Mouse (Mus musculus) adrenal gland, adult 2 months (tissue): Measurements from ENCODE around the gene Vmn2r60. TPM values are rescaled to one million over a fixed set of nuclear protein-coding genes. Genes with fewer than 3 reads are reported as not detected.
"Not testable (repeated sequence)": the region's sequence is repeated elsewhere in the genome, so short reads cannot be mapped to it uniquely, and the experiment has no call there.

Experiments
- DNase-seq: peaks from one replicate; pipeline ENCODE4 v3.0.0; 2021
- long read RNA-seq: library from polyadenylated mRNA; stranded (forward); transcript quantifications from one replicate; pipeline ENCODE4 v2.0.0, GENCODE M21; 2021
- polyA plus RNA-seq: library from polyadenylated mRNA; depleted of rRNA; stranded (reverse); fragments of >200 nt; gene quantifications from 2 replicates; pipeline ENCODE4 v1.2.3, GENCODE M21; 2012; rRNA removed
- total RNA-seq, 2 experiments: library from RNA; stranded (reverse); gene quantifications; 2 replicates each; pipeline ENCODE4 v1.2.3; 2021

Gene Vmn2r60
- total RNA-seq (not detected), polyA plus RNA-seq (not detected in 2 replicates)
- long read RNA-seq = 0 reads

GRCm38 (mm10) chr7:42107470-42107869 lies at the start of gene Vmn2r60:
Gene Vmn2r60, plus strand, starts transcription at chr7:42107770.
- DNase-seq = no peak

GRCm38 (mm10) chr7:42058923-42059322 lies 48.6 kb upstream of the Vmn2r60 start, which contains the start of gene Vmn2r59:
Gene Vmn2r59, minus strand, starts transcription at chr7:42059023.
- DNase-seq = no peak

DNA sequence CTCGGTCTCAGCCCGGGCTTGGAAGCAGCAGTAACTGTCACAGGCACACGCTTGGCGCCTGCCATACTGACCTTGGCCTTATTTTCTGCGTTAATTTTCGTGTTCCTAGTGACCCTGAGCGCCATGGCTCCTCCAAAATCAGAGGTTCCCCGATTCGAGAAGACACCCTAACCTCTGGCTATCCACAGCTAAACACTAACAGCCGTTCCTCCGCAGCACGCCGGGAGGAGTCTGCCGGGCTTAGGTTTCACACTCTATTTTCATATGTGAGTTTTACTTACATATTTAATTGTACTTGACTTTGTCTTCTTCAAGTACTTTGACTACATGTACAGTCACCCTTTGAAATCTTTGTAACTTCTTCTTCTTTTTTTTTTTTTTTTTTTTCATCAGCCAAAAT lies 509 bp upstream of the Vmn2r60 start:
- not testable (repeated sequence) for DNase-seq

Other genes starting within 250 kb of the Vmn2r60 start
- not detected for gene Vmn2r58, start 235.1 kb upstream of the Vmn2r60 start, total RNA-seq
- gene Vmn2r58, start 235.1 kb upstream of the Vmn2r60 start, polyA plus RNA-seq = not detected in 2 replicates
- gene Vmn2r59, start 48.7 kb upstream of the Vmn2r60 start, total RNA-seq = not detected
- not detected in 2 replicates for gene Vmn2r59, start 48.7 kb upstream of the Vmn2r60 start, polyA plus RNA-seq
- not detected for gene Vmn2r61, start 152.3 kb downstream of the Vmn2r60 start, total RNA-seq
- not detected in 2 replicates for gene Vmn2r61, start 152.3 kb downstream of the Vmn2r60 start, polyA plus RNA-seq